Mouse (Mus musculus): ENCODE results near the gene Rap1gap2.

The Rap1gap2 gene

DNA sequence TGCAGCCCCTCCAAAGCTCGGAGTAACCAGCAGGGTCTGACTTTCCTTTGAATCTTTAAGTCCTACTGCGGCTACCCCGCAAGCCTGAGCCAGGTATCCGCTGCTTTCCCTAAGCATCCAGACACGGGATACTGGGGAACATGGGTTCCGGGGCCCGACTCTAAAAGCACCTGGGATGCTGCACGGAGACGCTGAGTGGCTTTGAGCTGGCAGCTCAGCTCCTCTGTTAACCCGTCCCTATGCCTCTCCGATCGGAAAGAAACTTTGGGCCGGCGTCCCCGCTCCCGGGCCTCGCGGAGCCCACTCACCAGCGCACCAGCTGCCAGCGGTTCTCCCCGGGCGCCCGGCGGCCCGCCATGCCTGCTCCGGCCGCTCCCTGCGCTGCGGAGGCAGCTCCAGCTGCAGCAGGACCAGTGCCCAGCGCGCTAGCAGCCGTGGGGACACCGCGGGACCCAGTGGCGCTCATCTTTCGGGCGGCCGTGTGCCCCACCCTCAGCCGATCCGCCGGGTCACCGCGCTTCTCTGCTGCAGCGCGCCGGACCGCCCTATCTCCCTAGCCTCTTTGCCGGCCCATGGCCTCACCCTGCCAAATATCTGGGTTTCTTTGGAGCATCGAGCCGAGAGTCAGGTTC is at the start of gene Rap1gap2:
Gene Rap1gap2, minus strand, starts transcription at position 371 of the 632 bp plus-strand sequence.
- no peak for DNase-seq

DNA sequence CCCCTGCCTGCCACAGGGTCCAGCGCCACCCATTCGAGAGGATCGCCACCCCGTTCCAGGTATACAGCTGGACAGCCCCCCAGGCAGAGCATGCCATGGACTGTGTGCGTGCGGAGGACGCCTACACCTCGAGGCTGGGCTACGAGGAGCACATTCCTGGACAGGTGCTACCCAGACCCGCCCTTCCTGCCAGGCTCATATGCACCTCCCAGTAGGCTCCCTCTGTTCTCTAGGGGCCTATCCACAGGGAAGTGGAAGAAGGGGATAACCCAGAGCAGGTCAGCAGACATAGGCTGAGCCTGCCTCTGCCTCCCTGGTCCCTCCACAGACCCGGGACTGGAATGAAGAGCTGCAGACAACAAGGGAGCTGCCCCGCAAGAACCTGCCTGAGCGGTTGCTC is 49.6 kb upstream of the Rap1gap2 start:
- no peak for DNase-seq

DNA sequence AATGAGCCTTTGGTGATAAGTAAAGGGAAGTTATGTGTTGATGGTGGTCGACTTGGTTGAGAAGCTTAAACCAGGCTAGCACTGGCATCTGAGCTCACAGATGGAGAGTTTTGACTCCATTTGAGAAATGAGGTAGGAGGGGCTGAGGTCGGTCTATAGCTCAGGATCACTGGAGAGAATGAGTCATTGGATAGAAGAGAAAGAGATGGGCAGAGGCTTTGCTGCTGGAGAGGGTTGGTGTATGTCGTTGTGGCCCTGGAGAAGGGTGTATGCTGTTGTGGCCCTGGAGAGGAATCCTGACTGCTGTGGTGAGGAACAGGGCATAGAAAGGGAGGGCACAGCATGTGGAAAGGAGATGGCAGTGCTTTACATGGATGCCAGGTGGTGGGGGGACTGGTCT is 45.2 kb upstream of the Rap1gap2 start:
- DNase-seq, result no peak

DNA sequence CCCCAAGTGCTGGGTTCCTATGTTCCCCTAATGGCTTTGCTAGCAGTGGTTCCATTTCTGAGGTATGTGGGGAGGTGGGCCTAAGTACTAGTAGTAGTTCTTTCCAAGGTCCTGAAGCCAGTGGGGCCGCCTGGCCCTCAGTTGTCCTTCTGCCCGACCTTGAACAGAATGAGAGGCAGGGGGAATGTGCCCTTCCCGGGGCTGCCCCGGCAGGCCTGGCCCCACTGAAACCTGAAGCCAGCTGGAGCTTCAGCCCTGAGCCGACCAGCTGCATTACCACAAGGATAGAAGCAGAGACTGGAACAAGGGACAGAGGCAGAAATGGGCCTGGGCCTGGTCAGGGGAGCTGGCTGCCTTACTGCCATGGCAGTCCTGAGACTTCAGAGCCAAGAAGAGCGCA is 42.7 kb upstream of the Rap1gap2 start:
- DNase-seq, result no peak

DNA sequence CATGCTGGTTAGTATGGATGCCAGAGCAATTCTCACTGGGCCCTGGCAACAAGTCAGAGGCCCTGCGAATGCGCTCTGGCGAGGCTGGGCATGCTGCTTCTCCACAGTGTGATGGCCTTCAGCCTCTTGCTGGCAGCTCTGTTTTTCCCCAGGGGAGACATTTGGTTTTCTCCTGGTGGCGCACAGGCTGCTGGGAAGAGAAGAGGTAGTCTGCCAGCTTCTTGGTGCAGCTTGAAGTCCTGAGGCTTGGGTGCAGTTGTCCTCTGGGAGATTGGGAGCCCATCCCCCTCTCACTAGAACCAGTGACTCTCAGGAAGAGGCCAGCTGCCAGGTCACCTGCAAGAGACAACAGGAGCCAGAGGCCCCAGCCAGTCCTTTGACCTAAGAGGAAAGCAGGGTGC is 42.1 kb upstream of the Rap1gap2 start:
- DNase-seq, result no peak

DNA sequence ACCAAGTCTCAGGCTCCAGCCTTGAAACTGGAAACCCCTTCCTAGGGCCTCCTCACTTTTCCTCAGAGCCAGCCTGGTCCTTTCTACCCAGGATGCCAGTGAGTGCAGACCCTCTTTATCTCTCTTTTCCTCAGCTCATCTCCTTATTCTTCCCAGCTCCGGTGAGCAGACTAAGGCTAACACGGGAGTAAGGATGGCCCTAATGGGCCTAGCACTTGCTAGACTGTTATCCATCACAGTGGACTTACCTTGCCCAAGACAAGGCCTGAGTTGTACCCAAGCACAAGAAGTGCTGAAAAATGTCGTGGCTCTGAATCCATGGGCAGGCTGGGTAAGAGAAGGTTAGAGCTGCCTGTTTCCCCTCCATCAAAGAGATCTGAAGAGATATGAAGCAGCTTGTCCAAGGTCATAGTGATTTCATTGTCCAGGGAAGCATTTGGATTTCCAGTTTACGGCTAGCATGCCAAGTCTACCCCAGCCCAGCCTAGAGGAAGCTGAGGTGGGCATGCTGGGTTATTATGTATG is 39.9 kb upstream of the Rap1gap2 start:
- no peak for DNase-seq

DNA sequence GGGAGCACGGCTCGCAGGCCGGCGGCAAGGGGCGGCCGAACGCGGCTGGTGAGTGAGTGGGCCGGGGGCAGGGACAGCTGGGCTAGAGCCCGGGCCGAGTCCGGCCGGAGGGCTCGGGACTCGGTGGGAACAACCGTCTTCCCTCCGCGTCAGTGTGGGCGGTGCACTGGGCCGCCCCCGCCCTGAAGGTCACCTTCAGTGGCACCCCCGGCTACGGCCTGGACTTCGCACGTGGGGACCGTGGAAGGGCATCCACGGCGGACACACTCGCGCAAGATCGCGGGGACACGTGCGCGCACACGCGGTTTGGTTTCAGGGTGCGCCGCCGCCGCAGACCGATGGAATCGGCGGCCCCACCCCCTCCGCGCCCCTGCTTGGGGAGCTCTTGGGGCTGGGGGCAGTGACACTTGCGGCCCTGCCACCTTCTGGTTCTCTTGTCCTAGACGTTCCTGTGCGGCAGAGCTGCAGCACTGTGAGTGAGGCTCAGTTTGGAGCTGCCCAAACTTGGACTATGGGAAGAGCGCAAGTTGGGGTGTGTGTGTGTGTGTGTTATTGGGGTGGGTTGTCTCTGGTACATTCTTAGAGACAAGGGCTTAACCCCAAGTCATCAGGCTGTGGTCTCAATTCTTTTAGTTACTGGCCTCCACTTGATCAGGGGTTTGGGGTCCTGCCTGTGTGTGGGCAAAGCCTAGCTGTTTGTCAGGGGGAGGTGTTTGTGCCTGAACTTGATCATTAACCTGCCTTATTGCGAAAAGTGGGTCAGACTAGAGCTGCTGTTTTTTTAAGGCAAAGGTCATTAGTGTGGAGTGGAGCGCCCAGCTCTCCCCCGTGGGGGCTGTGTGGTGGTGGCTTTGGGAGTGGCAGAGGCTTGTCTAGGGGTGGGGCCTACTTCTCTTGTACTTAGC is 39.2 kb upstream of the Rap1gap2 start:
- DNase-seq, result peak; percentile 13 to 23

DNA sequence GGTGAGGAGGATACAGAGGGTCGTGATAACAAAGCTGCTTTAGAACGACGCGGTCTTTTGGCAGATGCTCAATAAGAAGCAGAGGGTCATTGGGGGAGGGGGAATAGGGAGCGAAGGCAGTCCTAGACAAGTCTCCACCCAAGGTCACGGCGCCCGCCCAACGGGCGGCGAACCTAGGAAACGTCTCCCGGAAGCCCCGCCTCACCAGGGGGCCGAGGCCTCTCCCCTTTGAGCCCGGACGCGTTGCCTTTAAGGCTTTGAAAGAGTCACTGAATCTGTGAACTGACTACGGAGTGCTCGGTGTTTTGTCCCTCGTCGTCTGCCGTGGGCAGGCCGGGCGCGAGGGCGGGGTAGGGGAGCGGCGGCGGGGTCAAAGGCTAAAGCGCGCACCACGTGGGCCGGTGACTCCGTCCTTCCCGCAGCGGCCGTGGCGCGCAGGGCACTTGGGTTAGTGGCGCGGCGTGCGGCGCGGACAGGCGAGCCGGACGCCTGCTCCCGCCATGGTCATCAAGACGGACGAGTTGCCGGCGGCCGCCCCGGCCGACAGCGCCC is 38.5 kb upstream of the Rap1gap2 start, which contains the start of gene Cluh:
Gene Cluh, plus strand, starts transcription at position 401 of the 552 bp plus-strand sequence.
- DNase-seq, result peak; percentile 92

DNA sequence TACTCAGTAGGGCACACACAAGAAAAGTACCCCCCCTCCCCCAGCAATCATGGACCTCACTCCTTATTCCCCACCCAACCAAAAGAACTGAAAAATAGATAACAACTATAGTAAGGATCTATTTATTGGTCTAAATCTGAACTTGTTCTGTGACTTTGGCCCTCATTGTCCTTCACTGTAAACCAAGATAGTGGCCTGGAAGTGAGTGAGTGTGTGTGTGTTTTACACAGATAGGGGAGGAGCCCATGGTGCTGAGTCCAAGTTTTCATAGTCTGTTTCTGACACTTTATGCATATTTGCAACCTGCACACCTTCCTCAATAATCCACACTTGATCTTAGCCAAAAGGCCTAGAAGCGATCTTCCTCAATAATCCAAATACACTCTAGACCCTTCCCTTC is 38.0 kb upstream of the Rap1gap2 start:
- no peak for DNase-seq

DNA sequence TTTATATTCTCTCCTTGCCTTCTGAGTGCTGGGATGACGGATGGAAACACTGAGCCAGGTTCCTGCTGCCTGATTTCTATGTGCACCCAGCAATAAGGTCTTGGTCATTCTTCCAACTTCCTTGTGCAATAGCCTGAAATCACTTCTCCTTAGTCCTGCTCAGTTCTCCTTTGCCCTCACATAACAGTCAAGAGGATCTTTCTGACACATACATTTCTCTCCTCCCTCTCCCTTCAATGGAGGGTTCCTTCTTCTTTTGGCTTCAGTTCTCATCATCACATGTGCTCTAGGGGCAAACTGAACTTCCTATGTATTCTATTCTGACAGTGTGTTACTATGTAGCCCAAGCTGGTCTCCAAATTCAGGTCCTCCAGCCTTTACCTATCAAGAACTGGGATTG is 37.3 kb upstream of the Rap1gap2 start:
- no peak for DNase-seq

DNA sequence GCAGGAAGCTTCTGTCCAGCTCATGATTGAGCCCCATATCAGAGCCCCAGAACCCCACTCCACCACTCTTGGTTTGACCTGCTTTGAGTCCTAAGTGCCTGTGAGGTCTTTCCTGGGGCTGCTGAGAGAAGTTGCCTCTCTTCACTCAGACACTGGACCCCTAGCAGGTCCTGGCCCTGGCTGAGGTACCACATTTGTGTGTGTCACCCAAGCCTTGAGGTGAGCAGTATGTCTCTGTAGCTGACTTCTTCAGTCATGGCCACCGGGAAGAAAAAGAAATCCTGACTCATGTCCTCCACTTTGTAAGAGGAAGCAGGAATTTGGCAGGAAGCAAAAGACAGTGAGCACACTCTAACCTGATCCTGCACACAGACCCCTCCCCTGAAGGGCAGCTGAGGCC is 28.9 kb upstream of the Rap1gap2 start:
- DNase-seq, result no peak

DNA sequence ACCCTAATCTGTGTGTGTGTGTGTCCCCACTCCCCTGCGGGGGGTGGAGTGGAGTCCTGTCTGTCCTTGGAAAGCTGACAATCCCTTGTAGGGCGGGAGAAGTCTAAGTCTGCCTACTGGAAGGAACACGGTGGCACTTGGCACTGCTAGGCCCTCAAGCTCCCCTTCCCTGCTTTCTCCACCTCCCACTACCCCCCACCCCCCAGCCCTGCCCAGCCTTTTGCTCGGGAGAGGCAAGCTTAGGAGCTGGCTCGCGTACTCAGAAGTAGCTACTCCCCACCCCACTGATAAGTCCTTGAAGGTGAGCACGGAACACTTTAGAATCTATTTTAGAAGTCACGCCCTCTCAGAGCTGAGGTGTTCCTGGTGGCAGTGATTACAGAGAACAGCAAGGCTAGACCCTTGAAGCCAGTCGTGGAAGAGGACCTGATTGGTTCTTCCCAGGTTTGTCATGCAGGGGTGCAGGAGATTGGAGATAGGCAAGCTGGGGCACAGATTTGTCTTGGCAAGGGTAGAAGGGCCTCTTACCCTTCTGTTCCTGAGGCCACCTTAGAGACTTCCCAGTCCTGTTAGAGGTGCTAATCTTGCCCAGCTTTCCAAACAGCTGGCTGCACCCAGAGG is 28.2 kb upstream of the Rap1gap2 start:
- no peak for DNase-seq

DNA sequence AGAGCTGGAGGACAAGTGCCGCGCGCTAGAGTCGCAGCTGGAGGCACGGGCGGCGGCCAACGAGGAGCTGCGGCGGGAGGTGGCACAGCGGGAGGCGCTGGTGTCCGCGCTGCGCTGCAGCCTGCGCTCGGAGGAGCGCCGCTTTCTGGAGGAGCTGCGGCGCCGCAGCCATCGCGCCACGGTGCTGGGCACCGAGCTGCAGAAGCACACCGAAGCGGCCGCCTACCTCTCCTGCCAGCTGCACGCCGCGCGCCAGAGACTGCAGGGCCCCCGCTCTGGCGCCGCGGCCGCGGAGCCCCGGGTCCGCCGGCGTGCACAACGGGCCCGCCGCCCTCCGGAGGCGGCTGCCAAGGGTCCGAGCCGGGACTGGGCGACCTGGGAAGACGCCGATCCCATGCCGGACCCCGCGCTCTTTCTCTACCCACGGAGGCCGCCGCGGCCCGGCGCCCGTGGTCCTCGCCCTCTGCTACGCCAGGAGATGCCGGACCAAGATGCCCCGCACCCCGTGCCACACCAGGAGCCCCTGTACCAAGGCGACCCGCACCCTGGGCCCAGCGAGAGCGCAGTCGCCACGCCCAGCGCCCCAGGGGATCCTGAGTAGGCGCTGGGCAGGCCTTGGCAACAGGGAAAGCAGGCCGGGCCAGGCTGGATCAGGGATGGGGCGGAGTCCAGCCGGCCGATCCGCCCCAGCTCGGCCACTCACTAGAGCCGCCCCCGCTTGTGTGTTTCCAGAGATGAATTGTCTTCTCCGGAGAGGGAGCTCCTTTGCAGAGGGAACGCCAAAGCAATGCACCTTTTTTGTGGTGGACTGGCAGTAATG is 27.5 kb upstream of the Rap1gap2 start:
- peak; percentile 44 to 48 for DNase-seq

DNA sequence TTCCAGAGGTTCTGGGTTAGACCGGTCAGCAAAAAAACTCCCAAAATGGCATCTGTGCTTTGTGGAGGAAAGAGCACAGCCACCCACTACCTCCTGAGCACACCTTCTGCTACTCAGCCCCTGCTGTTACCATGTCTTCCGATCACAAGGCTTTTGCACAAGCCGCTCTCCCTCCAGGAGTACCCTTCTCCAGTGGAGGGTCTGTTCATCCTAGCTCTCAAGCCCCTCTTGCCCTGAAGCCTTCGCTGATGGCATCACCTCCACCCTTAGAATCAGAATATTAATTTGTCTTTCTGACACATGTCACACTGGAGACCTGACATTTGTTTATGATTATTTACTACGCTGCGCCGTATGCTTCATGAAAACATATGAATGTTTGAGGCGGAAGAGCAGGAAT is 26.8 kb upstream of the Rap1gap2 start:
- DNase-seq, result no peak

DNA sequence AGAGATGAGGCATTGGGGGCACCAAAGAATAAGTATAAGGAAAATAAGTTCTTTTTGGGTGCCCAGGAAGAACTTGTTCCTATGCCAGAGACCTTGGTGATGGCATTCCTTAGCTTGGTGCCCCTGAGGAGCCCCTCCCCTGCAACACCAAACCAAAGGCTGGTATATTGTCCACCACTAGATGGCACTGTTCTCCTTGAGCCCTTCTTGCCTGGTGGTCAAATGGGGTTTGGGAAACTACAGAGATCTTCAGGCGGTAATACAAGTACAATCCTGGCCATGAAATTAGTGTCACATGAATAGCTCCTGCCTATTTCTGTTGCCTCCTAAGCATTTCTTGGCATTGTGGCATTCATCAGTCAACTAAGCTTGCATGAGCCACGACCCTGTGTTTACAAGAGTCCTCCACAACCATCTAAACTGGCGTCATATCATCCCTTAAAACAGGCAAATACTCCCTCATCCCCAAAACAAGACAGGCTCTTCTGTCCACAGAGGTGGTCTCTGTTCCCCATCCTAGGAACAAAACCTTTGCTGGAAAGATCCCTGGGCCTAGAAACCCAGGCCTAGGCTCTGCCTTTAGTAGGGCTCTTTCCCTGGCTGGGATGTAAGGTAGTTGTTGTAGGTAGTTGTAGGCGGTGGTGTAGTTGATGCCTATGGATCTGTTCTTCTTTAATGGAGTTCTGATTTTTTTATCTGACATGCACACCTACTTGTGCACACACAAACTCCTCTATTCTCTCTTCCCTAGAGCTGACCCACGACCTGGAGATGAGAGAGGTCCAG is 24.0 kb upstream of the Rap1gap2 start:
- peak; percentile 69 to 71 for DNase-seq

DNA sequence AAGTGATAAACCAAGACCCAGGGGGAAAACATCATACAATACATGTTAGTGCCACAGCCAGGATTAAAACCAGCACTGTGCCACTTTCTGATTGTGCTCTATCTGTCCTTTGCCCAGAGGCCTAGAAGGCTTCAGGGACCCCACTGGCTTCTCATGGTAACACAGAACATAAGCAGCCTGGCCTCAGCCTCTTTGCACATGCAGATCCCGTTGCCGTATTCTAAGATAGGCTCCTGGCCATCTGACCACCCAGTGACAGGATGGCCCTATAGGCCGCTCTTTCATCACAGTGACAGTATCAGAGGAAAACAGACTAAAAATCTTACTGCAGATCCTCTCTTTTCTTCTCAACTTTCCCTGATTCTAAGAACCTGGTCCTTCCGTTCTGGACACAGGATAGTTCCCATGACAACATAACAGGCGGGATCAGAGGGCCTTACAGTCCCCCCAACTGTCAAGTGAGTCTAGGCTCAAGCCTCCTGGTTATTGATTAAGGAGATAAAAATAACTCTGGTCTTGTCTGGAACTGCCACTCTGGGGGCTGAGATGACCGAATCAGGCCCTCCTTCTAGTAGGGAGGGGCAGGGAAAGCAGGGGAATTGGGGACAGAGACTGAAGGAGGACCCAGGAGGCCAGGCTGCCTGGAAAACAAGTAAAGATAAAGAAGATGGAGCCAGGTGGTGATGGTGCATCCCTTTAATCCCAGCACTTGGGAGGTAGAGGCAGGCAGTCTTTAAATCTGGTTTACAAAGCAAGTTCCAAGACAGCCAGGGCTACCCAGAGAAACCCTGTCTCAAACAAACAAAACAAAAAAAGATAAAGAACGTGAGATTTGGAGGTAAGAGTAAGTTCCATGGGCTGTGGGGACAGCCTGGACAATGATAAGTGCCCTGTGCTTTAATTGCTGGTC is 21.4 kb upstream of the Rap1gap2 start:
- no peak for DNase-seq

DNA sequence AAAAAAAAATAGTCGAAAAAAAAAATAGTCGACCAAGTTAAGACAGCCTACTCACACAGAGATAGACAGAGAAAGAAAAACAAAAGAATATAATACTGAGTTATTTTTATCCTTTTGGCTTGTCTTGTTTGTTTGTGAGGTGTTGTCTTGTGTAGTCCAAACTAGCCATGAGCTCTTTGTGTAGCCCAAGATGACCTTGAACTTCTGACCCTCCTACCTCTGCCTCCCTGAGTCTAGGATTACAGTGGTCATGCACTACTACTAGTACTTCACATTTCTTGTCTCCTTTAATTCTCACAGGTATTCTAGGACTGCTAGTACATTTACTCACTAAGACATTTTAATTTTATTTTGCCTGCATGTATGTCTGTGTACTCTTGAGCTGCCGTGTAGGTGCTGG is 16.8 kb upstream of the Rap1gap2 start:
- no peak for DNase-seq

DNA sequence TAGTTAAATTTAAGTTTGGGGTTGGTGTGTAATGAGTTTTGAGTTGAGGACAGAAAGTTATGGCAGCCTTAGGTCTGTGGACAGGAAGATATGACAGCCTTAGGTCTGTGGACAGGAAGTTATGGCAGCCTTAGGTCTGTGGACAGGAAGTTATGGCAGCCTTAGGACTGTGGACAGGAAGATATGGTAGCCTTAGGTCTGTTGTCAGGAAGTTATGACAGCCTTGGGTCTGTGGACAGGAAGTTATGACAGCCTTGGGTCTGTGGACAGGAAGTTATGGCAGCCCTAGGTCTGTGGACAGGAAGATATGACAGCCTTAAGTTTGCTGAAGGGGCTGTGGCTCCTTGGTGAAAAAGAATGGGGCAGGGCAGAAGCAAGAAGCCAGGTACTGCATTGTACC is 14.6 kb upstream of the Rap1gap2 start:
- no peak for DNase-seq

DNA sequence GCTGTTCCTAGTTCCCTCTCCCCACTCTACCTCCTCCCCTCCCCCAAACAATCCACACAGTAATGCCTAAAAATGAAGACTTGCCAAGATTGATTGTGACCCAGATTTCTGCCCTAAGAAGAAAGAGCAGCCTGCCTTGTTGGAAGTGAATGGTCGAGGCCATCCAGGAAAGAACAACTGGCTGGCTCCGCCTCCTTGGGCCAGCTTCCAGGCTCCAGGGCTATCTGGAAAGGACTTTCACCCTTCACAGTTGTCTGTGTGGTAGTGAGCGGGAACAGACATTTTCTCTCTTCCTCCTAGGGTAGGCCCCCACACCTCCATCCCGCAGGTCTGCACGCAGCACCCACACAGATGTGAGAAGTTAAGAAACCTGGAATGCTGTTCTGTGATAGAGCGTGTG is 13.0 kb upstream of the Rap1gap2 start:
- DNase-seq, result no peak

DNA sequence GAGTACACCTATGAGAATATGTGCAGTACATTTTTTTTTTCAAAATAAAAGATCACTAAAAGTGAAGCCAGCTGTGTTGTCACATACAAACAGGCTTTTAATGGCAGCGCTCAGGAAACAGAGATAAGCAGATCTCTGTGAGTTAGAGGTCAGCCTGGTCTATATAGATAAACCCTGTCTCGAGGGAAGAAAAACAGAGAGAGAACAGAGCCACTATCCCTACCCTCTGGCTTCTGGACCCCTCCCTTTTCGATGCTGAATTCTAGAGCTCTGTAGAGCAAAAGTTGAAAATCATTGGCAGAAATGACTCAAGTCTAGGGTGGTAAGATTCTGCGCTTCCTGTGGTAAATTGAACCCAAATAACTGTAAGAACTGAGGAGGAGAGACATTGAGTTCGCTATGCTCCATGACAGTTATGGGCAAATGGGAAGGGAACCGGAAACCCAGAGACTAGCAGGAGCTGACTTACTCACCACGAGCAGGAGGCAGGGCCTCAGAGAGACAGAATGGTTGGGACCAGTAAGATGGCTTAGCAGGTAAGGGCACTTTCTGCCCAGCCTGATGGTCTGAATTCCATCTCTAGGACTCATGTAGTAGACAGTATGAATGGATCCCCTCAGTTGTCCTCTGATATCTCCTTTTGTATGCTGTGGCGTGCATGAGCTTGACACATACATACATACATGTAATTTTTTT is 11.4 kb upstream of the Rap1gap2 start:
- no peak for DNase-seq

All from B cell, adult 2 months (primary cell).